Mouse (Mus musculus): Measurements from ENCODE around the gene Traf3ip2.

GRCm38 (mm10) chr10:39659411-39660268, 46.9 kb downstream of the Traf3ip2 start:
- no peak for TF ChIP-seq CTCF (IDR thresholded peaks at IDR 0.05; ENCODE audit: low read depth, low read length)
- no peak for TF ChIP-seq POLR2A (IDR thresholded peaks at IDR 0.05; ENCODE audit: extremely low read depth, insufficient read depth, low read length)
